Mouse (Mus musculus): ENCODE data around the gene Vps52. TPM values are rescaled to one million over a fixed set of nuclear protein-coding genes. Genes with fewer than 3 reads are reported as not detected.

The Vps52 gene
- polyA plus RNA-seq (2015; fragmentation: Nextera tagmentation; extraction: Ambion mirVana): 49.4 and 50.5 TPM in 2 replicates

DNA sequence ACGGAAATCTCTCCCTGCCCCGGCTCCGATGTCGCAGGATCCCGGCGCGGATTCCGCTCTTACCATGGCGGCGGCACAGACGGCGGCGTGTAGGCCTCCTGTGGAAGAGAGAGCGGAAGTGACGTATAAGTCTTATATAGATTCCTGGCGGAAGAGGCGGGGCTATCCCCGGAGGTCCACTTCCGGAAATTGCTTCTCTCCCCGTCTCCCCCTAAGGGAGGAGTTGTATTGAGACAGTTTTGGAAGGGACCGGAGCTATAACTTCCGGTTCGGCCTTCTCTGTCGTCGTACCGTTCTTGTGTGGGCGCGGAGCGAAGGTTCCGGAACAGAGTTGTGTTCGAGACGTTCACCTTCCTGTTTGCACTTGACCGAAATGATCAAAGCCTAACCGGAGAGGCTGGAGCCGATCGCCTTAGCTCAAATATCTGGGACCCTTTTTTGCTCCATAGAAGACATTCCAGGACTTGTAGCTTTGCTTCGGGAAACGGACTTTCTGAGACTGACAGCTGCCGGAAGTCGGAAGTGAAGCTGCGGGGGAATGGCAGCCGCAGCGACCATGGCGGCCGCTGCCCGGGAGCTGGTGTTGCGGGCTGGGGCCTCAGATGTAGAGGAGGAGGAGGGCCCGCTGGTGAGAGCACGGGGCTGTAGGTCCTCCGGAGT lies at the start of gene Vps52, which contains the start of gene Rps18:
Vps52 (plus strand) TSS at position 258 of the 660 bp plus-strand sequence.
Rps18 (minus strand) TSS at position 447 of the 660 bp plus-strand sequence.
- Histone ChIP-seq H3K4me1 (replicated peaks; ENCODE audit: control insufficient read depth, insufficient read depth, low read length) (peaks cover 37% of the 10 kb centered on the region), H3K36me3 (ENCODE audit: control insufficient read depth, insufficient read depth, low read length) (peaks cover 32% of the 10 kb centered on the region)

DNA sequence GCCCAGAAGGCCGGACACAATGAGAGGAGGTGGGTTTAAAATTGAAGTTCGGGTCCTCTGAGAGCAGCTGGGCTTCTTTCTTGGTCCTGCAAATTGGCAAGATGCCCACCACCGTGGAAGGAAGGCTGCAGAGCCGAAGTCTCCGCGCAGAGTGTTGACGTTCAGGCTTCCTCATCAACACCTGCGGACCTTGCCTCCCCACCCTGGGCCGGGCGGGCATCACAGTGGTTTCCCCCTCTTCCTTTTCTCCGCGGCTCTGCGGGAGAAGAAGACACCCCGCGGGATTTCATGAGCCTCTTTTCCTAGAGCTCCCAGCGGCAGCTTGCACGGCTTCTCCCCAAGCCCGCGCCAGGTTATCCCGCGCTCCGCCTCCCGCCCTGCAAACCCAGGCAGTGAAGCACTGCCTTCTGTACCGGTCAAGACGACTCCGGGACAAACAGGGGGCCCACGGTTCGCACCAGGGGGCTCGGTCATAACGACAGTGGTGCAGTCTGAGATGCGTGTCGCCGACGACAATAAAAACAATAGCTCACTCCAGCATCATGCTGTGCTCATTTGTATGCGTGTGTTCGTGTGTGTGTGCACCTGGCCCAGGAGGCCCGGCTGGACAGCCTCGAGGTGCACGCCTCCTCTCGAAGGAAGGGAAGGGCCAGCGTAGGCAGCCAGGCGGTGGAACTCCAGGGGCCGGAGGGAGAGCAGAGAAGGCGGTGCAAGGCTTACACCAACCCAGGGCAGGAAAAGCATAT lies 47.1 kb upstream of the Vps52 start:
- H3K4me3 ChIP-seq (ENCODE audit: low read length): peak overlapping the region; percentile 99
- no peaks in the 10 kb centered on the region for H3K9me3 ChIP-seq (ENCODE audit: control insufficient read depth, low read length)
- H3K36me3 ChIP-seq (ENCODE audit: control insufficient read depth, insufficient read depth, low read length): peaks cover 19% of the 10 kb centered on the region
- H3K4me2 ChIP-seq (ENCODE audit: low read depth, low read length): peak overlapping the region; percentile 92
- under 1% methylated on average over 42 of the region's 44 CpGs for WGBS
- ATAC-seq (ENCODE audit: low read depth): peak; percentile 57
- H3K27me3 ChIP-seq (ENCODE audit: control insufficient read depth, insufficient read depth, low read depth, low read length): no peaks in the 10 kb centered on the region
- peak overlapping the region; percentile 73 for H3K9ac ChIP-seq (ENCODE audit: low read length)
- H3K4me1 ChIP-seq (replicated peaks; ENCODE audit: control insufficient read depth, insufficient read depth, low read length): peaks cover 8% of the 10 kb centered on the region
- H3K27ac ChIP-seq (ENCODE audit: low read length): peak overlapping the region; percentile 91

More for the DNA sequence above, at the start of gene Vps52, which contains the start of gene Rps18:
- no peaks in the 10 kb centered on the region for H3K9me3 ChIP-seq (ENCODE audit: control insufficient read depth, low read length)
- no peaks in the 10 kb centered on the region for H3K27me3 ChIP-seq (ENCODE audit: control insufficient read depth, insufficient read depth, low read depth, low read length)
- peak within 1 kb of the TSS; percentile 92 for H3K27ac ChIP-seq (ENCODE audit: low read length)
- under 1% methylated on average over 50 of the region's 50 CpGs for WGBS
- H3K4me3 ChIP-seq (ENCODE audit: low read length): peak within 1 kb of the TSS; percentile 95
- peak; percentile 86 for ATAC-seq (ENCODE audit: low read depth)
- H3K9ac ChIP-seq (ENCODE audit: low read length): peak within 1 kb of the TSS; percentile 99
- peak within 1 kb of the TSS; percentile 99 for H3K4me2 ChIP-seq (ENCODE audit: low read depth, low read length)

DNA sequence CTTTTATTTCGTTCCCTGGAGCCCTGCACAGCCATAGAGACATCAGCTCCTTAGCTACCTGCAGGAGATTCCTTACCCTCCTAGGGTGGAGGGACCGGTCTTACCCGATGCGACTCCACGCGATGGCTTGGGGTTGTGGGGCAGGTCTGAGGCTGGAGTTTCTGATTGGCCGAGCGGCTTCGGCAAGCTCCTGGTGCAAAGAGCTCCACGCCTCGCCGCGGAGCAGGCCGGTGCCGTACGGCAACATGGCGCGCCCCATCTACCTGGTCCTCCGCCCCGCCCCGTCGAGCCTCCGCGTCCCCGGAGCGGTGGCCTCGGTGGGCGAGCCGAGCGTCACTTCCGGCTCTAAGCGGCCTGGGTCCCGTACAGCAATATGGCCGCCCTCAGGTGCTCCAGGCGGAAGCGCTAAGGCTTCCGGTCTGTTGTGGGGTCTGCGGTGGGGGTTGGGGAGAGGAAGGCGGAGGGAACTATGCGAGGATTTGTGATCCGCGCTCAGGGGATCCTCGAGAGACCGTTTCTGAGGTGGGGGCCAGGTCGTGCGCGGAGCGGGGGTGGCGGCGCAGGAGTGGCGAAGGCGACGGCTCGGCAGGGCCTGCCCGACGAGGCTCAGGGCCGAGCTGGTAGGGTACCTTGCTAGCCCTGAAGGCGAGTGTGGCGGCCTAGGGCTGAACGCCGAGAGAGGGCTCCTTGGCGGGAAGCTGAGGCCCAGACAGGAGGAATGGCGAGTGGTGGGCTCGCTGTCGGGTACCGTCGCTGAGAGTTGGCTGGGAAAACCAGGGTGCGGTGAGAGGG lies 46.3 kb upstream of the Vps52 start, which contains the start of gene Daxx:
Daxx (plus strand) TSS at position 338 of the 792 bp plus-strand sequence.
- Histone ChIP-seq H3K36me3 (ENCODE audit: control insufficient read depth, insufficient read depth, low read length) (peaks cover 27% of the 10 kb centered on the region), H3K27me3 (ENCODE audit: control insufficient read depth, insufficient read depth, low read depth, low read length) (no peaks in the 10 kb centered on the region), H3K9ac (ENCODE audit: low read length) (peak within 1 kb of the TSS; percentile 95), H3K4me1 (replicated peaks; ENCODE audit: control insufficient read depth, insufficient read depth, low read length) (peaks cover 8% of the 10 kb centered on the region), H3K27ac (ENCODE audit: low read length) (peak within 1 kb of the TSS; percentile 94), H3K4me3 (ENCODE audit: low read length) (peak within 1 kb of the TSS; percentile 99), H3K9me3 (ENCODE audit: control insufficient read depth, low read length) (no peaks in the 10 kb centered on the region), H3K4me2 (ENCODE audit: low read depth, low read length) (peak within 1 kb of the TSS; percentile 92)
- WGBS: under 1% methylated on average over 68 of the region's 68 CpGs
- peak; percentile 97 for ATAC-seq (ENCODE audit: low read depth)

DNA sequence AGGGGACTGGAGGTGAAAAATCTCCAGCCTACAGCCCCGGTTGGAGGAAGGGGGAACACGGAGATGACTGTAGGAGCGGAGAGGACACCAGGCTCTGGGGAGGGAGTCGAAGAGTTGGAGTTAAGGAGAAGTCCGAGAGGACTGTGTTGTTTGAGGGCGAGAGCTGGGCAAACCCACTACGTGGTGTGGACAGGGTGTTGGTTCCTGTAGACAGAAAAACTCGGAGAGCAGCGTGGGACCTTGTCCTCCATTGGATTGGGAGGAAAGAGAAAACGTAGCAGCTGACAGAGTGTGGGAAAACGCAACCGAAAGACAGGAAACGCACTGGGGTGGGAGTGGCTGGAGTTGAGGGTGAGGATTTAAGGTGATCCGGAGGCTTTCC lies 45.8 kb upstream of the Vps52 start:
- Histone ChIP-seq H3K4me3 (ENCODE audit: low read length) (peak overlapping the region; percentile 99), H3K9me3 (ENCODE audit: control insufficient read depth, low read length) (no peaks in the 10 kb centered on the region), H3K9ac (ENCODE audit: low read length) (peak overlapping the region; percentile 95), H3K36me3 (ENCODE audit: control insufficient read depth, insufficient read depth, low read length) (peaks cover 28% of the 10 kb centered on the region), H3K4me2 (ENCODE audit: low read depth, low read length) (peak overlapping the region; percentile 92), H3K4me1 (replicated peaks; ENCODE audit: control insufficient read depth, insufficient read depth, low read length) (peaks cover 10% of the 10 kb centered on the region), H3K27me3 (ENCODE audit: control insufficient read depth, insufficient read depth, low read depth, low read length) (no peaks in the 10 kb centered on the region), H3K27ac (ENCODE audit: low read length) (peak overlapping the region; percentile 94)
- WGBS: under 1% methylated on average over 14 of the region's 14 CpGs
- no peak for ATAC-seq (ENCODE audit: low read depth)

DNA sequence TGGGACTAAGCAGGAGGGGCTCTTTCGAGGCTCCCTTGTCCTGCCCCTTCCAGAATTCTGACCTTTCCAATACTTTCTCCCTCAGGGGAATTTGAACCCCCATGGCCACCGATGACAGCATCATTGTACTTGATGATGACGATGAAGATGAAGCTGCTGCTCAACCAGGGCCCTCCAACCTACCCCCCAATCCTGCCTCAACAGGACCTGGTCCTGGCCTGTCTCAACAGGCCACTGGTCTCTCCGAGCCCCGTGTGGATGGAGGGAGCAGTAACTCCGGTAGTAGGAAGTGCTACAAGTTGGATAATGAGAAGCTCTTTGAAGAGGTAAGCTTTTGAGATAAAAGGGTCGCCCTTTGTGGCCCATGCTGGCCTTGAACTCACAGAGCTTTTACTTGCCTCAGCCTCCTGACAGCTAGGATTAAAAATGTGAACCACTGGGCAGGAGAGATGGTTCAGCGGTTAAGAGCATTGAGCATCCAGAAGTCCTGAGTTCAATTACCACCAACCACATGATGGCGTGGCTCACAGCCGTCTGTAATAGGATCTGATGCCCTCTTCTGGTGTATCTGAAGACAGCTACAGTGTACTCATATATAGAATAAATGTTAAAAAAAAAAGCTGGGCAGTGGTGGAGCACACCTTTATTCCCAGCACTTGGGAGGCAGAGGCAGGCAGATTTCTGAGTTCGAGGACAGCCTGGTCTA lies 45.1 kb upstream of the Vps52 start:
- no peak for ATAC-seq (ENCODE audit: low read depth)
- peak overlapping the region; percentile 95 for H3K9ac ChIP-seq (ENCODE audit: low read length)
- peak overlapping the region; percentile 94 for H3K27ac ChIP-seq (ENCODE audit: low read length)
- H3K4me2 ChIP-seq (ENCODE audit: low read depth, low read length): peak overlapping the region; percentile 92
- H3K36me3 ChIP-seq (ENCODE audit: control insufficient read depth, insufficient read depth, low read length): peaks cover 28% of the 10 kb centered on the region
- H3K9me3 ChIP-seq (ENCODE audit: control insufficient read depth, low read length): no peaks in the 10 kb centered on the region
- 46% methylated on average over 11 of the region's 11 CpGs for WGBS
- peak overlapping the region; percentile 99 for H3K4me3 ChIP-seq (ENCODE audit: low read length)
- no peaks in the 10 kb centered on the region for H3K27me3 ChIP-seq (ENCODE audit: control insufficient read depth, insufficient read depth, low read depth, low read length)
- H3K4me1 ChIP-seq (replicated peaks; ENCODE audit: control insufficient read depth, insufficient read depth, low read length): peaks cover 16% of the 10 kb centered on the region

DNA sequence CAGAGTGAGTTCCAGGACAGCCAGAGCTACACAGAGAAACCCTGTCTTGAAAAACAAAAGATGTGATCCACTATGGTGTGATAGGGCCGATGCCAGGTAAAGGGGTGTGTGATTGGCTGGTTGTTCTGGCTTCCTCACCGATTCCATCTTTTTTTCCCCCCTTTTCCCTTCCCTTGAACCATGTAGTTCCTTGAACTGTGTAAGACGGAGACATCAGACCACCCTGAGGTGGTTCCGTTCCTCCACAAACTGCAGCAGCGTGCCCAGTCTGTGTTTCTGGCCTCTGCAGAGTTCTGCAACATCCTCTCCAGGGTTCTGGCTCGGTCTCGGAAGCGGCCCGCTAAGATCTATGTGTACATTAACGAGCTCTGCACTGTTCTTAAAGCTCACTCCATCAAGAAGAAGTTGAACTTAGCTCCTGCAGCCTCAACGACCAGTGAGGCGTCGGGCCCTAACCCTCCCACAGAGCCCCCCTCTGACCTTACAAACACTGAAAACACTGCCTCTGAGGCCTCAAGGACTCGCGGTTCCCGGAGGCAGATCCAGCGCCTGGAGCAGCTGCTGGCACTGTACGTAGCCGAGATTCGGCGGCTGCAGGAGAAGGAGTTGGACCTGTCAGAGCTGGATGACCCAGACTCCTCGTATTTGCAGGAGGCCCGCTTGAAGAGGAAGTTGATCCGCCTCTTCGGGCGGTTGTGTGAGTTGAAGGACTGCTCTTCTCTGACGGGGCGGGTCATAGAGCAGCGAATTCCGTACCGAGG lies 44.4 kb upstream of the Vps52 start:
- Histone ChIP-seq H3K9me3 (ENCODE audit: control insufficient read depth, low read length) (no peaks in the 10 kb centered on the region), H3K4me2 (ENCODE audit: low read depth, low read length) (no peak overlapping the region), H3K36me3 (ENCODE audit: control insufficient read depth, insufficient read depth, low read length) (peaks cover 28% of the 10 kb centered on the region), H3K27ac (ENCODE audit: low read length) (no peak overlapping the region), H3K4me3 (ENCODE audit: low read length) (no peak overlapping the region), H3K27me3 (ENCODE audit: control insufficient read depth, insufficient read depth, low read depth, low read length) (no peaks in the 10 kb centered on the region), H3K9ac (ENCODE audit: low read length) (no peak overlapping the region), H3K4me1 (replicated peaks; ENCODE audit: control insufficient read depth, insufficient read depth, low read length) (peaks cover 17% of the 10 kb centered on the region)
- ATAC-seq (ENCODE audit: low read depth): no peak
- 81% methylated on average over 31 of the region's 31 CpGs for WGBS

DNA sequence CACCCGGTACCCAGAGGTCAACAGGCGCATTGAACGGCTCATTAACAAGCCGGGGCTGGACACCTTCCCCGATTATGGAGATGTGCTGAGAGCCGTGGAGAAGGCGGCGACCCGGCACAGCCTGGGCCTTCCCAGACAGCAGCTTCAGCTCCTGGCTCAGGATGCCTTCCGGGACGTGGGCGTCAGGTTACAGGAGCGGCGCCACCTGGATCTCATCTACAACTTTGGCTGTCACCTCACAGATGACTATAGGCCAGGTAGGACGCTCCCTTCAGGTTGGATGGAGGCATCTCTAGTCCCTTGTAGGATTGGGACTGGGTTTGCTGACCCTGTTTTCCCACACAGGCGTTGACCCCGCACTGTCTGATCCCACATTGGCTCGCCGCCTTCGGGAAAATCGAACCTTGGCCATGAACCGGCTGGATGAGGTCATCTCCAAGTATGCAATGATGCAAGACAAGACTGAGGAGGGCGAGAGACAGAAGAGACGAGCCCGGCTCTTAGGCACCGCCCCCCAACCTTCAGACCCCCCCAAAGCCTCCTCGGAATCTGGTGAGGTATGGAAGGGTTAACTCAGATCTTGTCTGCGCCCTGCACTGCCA lies 43.7 kb upstream of the Vps52 start:
- Histone ChIP-seq H3K27me3 (ENCODE audit: control insufficient read depth, insufficient read depth, low read depth, low read length) (no peaks in the 10 kb centered on the region), H3K4me2 (ENCODE audit: low read depth, low read length) (no peak overlapping the region), H3K9me3 (ENCODE audit: control insufficient read depth, low read length) (no peaks in the 10 kb centered on the region), H3K4me1 (replicated peaks; ENCODE audit: control insufficient read depth, insufficient read depth, low read length) (peaks cover 20% of the 10 kb centered on the region), H3K27ac (ENCODE audit: low read length) (no peak overlapping the region), H3K9ac (ENCODE audit: low read length) (no peak overlapping the region), H3K36me3 (ENCODE audit: control insufficient read depth, insufficient read depth, low read length) (peaks cover 28% of the 10 kb centered on the region), H3K4me3 (ENCODE audit: low read length) (no peak overlapping the region)
- ATAC-seq (ENCODE audit: low read depth): no peak
- 86% methylated on average over 28 of the region's 28 CpGs for WGBS

DNA sequence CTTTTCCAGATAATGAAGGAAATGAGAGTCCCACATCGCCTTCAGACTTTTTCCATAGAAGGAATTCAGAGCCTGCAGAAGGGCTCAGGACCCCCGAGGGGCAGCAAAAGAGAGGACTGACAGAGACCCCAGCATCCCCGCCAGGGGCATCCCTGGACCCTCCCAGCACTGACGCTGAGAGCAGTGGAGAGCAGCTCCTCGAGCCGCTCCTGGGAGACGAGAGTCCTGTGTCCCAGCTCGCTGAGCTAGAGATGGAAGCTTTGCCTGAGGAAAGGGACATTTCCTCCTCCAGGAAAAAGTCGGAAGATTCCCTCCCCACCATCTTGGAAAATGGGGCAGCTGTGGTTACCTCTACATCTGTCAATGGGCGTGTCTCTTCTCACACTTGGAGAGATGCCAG lies 42.3 kb upstream of the Vps52 start:
- WGBS: 88% methylated on average over 10 of the region's 10 CpGs
- Histone ChIP-seq H3K27me3 (ENCODE audit: control insufficient read depth, insufficient read depth, low read depth, low read length) (no peaks in the 10 kb centered on the region), H3K4me1 (replicated peaks; ENCODE audit: control insufficient read depth, insufficient read depth, low read length) (peaks cover 20% of the 10 kb centered on the region), H3K36me3 (ENCODE audit: control insufficient read depth, insufficient read depth, low read length) (peaks cover 39% of the 10 kb centered on the region), H3K27ac (ENCODE audit: low read length) (no peak overlapping the region), H3K9me3 (ENCODE audit: control insufficient read depth, low read length) (no peaks in the 10 kb centered on the region), H3K4me2 (ENCODE audit: low read depth, low read length) (no peak overlapping the region), H3K9ac (ENCODE audit: low read length) (no peak overlapping the region), H3K4me3 (ENCODE audit: low read length) (no peak overlapping the region)
- no peak for ATAC-seq (ENCODE audit: low read depth)

Data from lung, embryonic 16.5 days (tissue).